Mouse (Mus musculus) myocyte (in vitro differentiated cells): ENCODE results near the gene Eid2b.

ENCODE experiments used
- CEBPB ChIP-seq: IDR thresholded peaks from 2 replicates; pipeline ENCODE4 v1.6.1; 2011; ENCODE audit warnings: mild to moderate bottlenecking, moderate library complexity; ENCODE audit not compliant: poor library complexity, insufficient read depth, severe bottlenecking
- E2F4 ChIP-seq: IDR thresholded peaks from one replicate; pipeline ENCODE4 v1.6.1; 2011; ENCODE audit warnings: mild to moderate bottlenecking, control low read depth, moderate library complexity; ENCODE audit not compliant: insufficient read depth
- MAX ChIP-seq: IDR thresholded peaks from one replicate; pipeline ENCODE4 v1.6.1; 2011; ENCODE audit warnings: low read depth, mild to moderate bottlenecking, control low read depth
- MYOD1 ChIP-seq, 3 experiments: IDR thresholded peaks; one replicate each; pipeline ENCODE4 v1.6.1; 2011; ENCODE audit warnings: control low read depth in 2 of 3, low read depth in 2 of 3, mild to moderate bottlenecking in 2 of 3, moderate library complexity in 1 of 3; ENCODE audit not compliant: insufficient read length in 2 of 3, control insufficient read depth in 1 of 3
- MYOG ChIP-seq, 3 experiments: IDR thresholded peaks; one replicate each; pipeline ENCODE4 v1.6.1; 2011; ENCODE audit warnings: control low read depth in 2 of 3, low read depth in 2 of 3, mild to moderate bottlenecking in 2 of 3; ENCODE audit not compliant: insufficient read length in 2 of 3, control insufficient read depth in 1 of 3, insufficient read depth in 1 of 3
- POLR2A ChIP-seq: IDR thresholded peaks from one replicate; pipeline ENCODE4 v1.6.1; 2011; ENCODE audit warnings: low read depth, mild to moderate bottlenecking, control low read depth, moderate library complexity; ENCODE audit not compliant: insufficient read length
- POLR2AphosphoS2 ChIP-seq: IDR thresholded peaks from one replicate; pipeline ENCODE4 v1.6.1; 2011; ENCODE audit warnings: low read depth, control low read depth; ENCODE audit not compliant: insufficient read length
- TCF12 ChIP-seq: IDR thresholded peaks from one replicate; pipeline ENCODE4 v1.6.1; 2011; ENCODE audit warnings: mild to moderate bottlenecking, control low read depth; ENCODE audit not compliant: poor library complexity, insufficient read depth, severe bottlenecking
- TCF3 ChIP-seq: IDR thresholded peaks from one replicate; pipeline ENCODE4 v1.6.1; 2011; ENCODE audit warnings: low read depth, control low read depth; ENCODE audit not compliant: insufficient read length
- USF1 ChIP-seq: IDR thresholded peaks from one replicate; pipeline ENCODE4 v1.6.1; 2011; ENCODE audit warnings: low read depth, mild to moderate bottlenecking, control low read depth, moderate library complexity

- TF ChIP-seq POLR2A = no peak
- no peak for TF ChIP-seq MAX
- no peak for TF ChIP-seq E2F4
- no peak for TF ChIP-seq TCF12
- TF ChIP-seq MYOD1 (IDR thresholded peaks at IDR 0.05; ENCODE audit: control insufficient read depth in 1 of 3, insufficient read length in 2 of 3, low read depth in 2 of 3) = no peak
- TF ChIP-seq POLR2AphosphoS2 = no peak
- TF ChIP-seq USF1 = no peak
- TF ChIP-seq CEBPB = no peak
- TF ChIP-seq MYOG (IDR thresholded peaks at IDR 0.05; ENCODE audit: control insufficient read depth in 1 of 3, insufficient read depth in 1 of 3, insufficient read length in 2 of 3, low read depth in 2 of 3) = no peak
- TF ChIP-seq TCF3 = no peak
Observed at GRCm38 (mm10) chr7:28325293-28325692, 47.8 kb downstream of the Eid2b start.
